Mouse (Mus musculus) kidney, embryonic 16.5 days (tissue): ENCODE data around the gene Prkaa1. TPM values are rescaled to one million over a fixed set of nuclear protein-coding genes. Genes with fewer than 3 reads are reported as not detected.
"Not testable (repeated sequence)": the region's sequence is repeated elsewhere in the genome, so short reads cannot be mapped to it uniquely, and the experiment has no call there.

Experiments used
- ATAC-seq: fragments of 200-750 bp; cut with Nextera tagmentation; 2 replicates; pipeline ENCODE4 v1.8.0; 2017; ENCODE audit warnings: moderate TSS enrichment; ENCODE audit not compliant: low FRiP score, low TSS enrichment
- H3K27ac ChIP-seq: fragments of 300-500 bp; sonication (generic); 2 replicates; pipeline ENCODE4 v1.5.1; 2014; ENCODE audit warnings: low read length
- H3K27me3 ChIP-seq: fragments of 300-500 bp; sonication (generic); 2 replicates; pipeline ENCODE4 v1.6.1; 2014; ENCODE audit warnings: low read length, control low read depth, mixed read lengths; ENCODE audit not compliant: insufficient read depth
- H3K36me3 ChIP-seq: fragments of 300-500 bp; sonication (generic); 2 replicates; pipeline ENCODE4 v1.6.1; 2014; ENCODE audit warnings: low read length, control low read depth, mixed read lengths; ENCODE audit not compliant: insufficient read depth
- H3K4me1 ChIP-seq: fragments of 300-500 bp; sonication (generic); 2 replicates; pipeline ENCODE4 v1.6.1; 2014; ENCODE audit warnings: low read length, control low read depth, mixed read lengths; ENCODE audit not compliant: insufficient read depth
- H3K4me2 ChIP-seq: fragments of 300-500 bp; sonication (generic); replicated peaks from 2 replicates; pipeline ENCODE4 v1.6.1; 2014; ENCODE audit warnings: low read depth, low read length
- H3K4me3 ChIP-seq: fragments of 300-500 bp; sonication (generic); 2 replicates; pipeline ENCODE4 v1.5.1; 2014; ENCODE audit warnings: mild to moderate bottlenecking, low read length
- H3K9ac ChIP-seq: fragments of 300-500 bp; sonication (generic); replicated peaks from 2 replicates; pipeline ENCODE4 v1.6.1; 2014; ENCODE audit warnings: low read length
- H3K9me3 ChIP-seq: fragments of 300-500 bp; sonication (generic); 2 replicates; pipeline ENCODE4 v1.6.1; 2016; ENCODE audit warnings: low read length, control low read depth
- WGBS: fragments of 180-500 bp; shearing (Covaris S2); extraction: QIAGEN DNeasy Blood & Tissue Kit; methylation state at CpG from one replicate; pipeline ENCODE4 v1.1.7; 2014; 5-methylcytosine and 5-hydroxymethylcytosine counted together
- polyA plus RNA-seq: library from polyadenylated mRNA; unstranded; fragments of >200 nt; fragmentation: Nextera tagmentation; extraction: Ambion mirVana; gene quantifications from 2 replicates; pipeline ENCODE4 v1.2.1, GENCODE M21; 2015

Prkaa1 gene
- polyA plus RNA-seq, 1 experiment from 2014 or later, result 22.4 TPM

- no peak; the same call in 1 of the 2 replicates for ATAC-seq
- Histone ChIP-seq H3K27ac (no peak overlapping the region), H3K9ac (no peak overlapping the region), H3K9me3 (no peaks in the 10 kb centered on the region), H3K27me3 (no peaks in the 10 kb centered on the region), H3K4me3 (no peak overlapping the region), H3K36me3 (peaks cover 14% of the 10 kb centered on the region), H3K4me1 (no peaks in the 10 kb centered on the region), H3K4me2 (no peak overlapping the region)
- WGBS, result 63% methylated on average over 5 of the region's 5 CpGs
Observed at GRCm38 (mm10) chr15:5128176-5128940, 15.3 kb upstream of the Prkaa1 start.

DNA sequence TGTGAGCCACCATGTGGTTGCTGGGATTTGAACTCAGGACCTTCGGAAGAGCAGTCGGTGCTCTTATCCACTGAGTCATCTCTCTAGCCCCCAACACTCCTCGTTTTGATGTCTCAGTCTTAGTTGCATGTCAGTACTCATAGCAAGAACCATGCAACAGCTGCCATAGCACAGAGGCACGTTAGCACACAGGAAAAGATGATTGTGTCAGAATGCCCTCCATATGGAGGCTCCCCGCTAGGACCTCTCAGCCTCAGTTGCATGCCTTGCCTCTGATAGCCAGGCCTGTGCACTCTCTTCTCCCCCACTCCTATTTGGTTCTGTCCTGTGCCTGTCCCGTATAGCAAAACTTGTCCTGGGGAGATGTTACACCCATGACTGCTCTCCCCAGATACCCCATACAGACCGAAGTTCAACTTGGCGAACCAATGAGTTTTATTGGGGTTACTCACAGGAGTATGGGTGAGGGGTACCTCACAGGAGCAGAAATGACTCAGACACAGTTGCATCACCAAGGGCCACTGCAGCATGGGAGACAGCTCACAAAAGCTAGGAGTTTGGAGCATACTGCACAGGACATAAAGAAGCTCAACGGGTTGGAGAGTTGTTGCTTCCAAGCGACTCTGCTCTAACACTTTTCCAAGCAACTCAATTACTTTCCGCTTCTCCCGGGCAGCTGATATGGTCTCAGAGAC is 14.4 kb upstream of the Prkaa1 start:
- Histone ChIP-seq H3K36me3 (peaks cover 10% of the 10 kb centered on the region), H3K9ac (no peak overlapping the region), H3K9me3 (no peaks in the 10 kb centered on the region), H3K4me1 (no peaks in the 10 kb centered on the region), H3K4me2 (no peak overlapping the region), H3K27me3 (no peaks in the 10 kb centered on the region), H3K4me3 (no peak overlapping the region), H3K27ac (no peak overlapping the region)
- ATAC-seq, result no peak
- WGBS, result 90% methylated on average over 12 of the region's 12 CpGs

DNA sequence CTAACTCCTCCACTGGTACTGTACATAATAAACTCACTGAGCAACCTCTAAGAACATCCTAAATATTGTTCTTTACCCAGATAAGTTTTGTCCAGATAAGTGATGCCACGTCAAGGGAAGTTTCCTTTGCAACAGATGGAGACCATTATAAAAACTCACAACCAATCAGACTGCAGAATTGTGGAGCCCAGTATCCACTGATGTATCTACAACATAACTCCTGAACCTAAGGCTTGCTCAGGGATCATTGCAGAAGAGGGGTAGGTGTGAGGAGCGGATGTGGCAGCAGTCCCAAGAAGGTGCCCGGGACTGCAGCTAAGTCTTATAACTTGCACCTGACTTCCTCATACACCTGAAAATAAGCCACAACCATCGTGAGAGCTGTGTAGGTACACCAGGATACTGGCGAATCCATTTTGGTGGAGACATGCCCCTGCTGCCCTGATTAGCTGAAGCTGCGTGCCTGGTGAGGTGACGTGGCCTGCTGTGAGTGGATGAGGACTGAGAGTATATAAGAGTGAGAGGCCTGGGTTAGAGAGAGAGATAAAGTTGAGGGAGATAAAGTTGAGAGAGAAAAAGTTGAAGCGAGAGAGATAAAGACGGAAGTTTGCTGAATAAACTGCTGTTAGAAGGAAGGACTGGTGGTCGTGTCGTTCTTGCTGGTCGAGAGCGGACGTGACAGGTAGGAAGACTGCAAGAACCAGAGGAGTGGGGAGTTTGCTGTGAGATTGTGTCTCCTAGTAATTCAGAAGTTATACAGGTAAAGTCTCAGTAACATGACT is 12.6 kb upstream of the Prkaa1 start:
- ATAC-seq, result not testable (repeated sequence)
- WGBS, result 91% methylated on average over 14 of the region's 14 CpGs

GRCm38 (mm10) chr15:5133301-5133700 is 10.4 kb upstream of the Prkaa1 start:
- WGBS, result 65% methylated on average over 3 of the region's 3 CpGs
- Histone ChIP-seq H3K27ac (no peak overlapping the region), H3K9me3 (no peaks in the 10 kb centered on the region)

More for the DNA sequence above, 12.6 kb upstream of the Prkaa1 start:
- not testable (repeated sequence) for H3K4me3 ChIP-seq, H3K36me3 ChIP-seq, H3K9me3 ChIP-seq, H3K27me3 ChIP-seq, H3K27ac ChIP-seq, H3K4me2 ChIP-seq, H3K4me1 ChIP-seq, H3K9ac ChIP-seq

GRCm38 (mm10) chr15:5134179-5134578 is 9.5 kb upstream of the Prkaa1 start:
- H3K4me3 ChIP-seq, result no peak overlapping the region
- ATAC-seq, result no peak
- WGBS, result 61% methylated on average over 3 of the region's 3 CpGs

More at GRCm38 (mm10) chr15:5133301-5133700, 10.4 kb upstream of the Prkaa1 start:
- H3K27me3 ChIP-seq, result no peaks in the 10 kb centered on the region
- H3K4me2 ChIP-seq, result no peak overlapping the region
- H3K9ac ChIP-seq, result no peak overlapping the region
- H3K36me3 ChIP-seq, result no peaks in the 10 kb centered on the region
- ATAC-seq, result no peak
- H3K4me3 ChIP-seq, result no peak overlapping the region
- H3K4me1 ChIP-seq, result no peaks in the 10 kb centered on the region

DNA sequence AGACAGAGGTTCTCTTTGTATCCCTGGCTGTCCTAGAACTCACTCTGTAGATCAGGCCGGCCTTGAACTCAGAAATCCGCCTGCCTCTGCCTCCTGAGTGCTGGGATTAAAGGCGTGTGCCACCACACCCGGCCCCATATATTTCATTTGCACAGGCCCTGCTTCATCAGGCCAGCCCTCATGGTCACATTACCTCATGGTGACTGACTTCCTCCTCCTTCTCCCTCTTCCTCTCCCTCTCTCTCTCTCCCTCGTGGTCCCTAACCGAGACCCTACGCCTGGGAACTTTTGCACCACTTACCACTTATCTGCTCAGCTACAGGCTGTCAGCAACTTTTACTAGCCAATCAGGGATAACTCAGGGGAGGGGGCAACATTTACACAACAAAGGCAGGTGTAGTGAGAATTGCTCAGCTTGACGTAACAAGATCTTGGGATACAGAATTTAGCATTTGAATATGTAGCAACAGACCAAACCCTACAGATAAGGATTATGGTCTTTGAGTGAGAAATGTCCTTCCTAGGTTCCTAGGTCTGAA is 8.6 kb upstream of the Prkaa1 start:
- no peaks in the 10 kb centered on the region for H3K36me3 ChIP-seq
- no peaks in the 10 kb centered on the region for H3K4me1 ChIP-seq
- H3K9me3 ChIP-seq, result no peaks in the 10 kb centered on the region
- no peak for ATAC-seq
- H3K9ac ChIP-seq, result no peak overlapping the region
- no peak overlapping the region for H3K27ac ChIP-seq
- no peak overlapping the region for H3K4me3 ChIP-seq
- no peak overlapping the region for H3K4me2 ChIP-seq
- 83% methylated on average over 8 of the region's 8 CpGs for WGBS
- no peaks in the 10 kb centered on the region for H3K27me3 ChIP-seq

More at GRCm38 (mm10) chr15:5134179-5134578, 9.5 kb upstream of the Prkaa1 start:
- Histone ChIP-seq H3K4me2 (no peak overlapping the region), H3K4me1 (no peaks in the 10 kb centered on the region), H3K27ac (no peak overlapping the region), H3K9ac (no peak overlapping the region), H3K9me3 (no peaks in the 10 kb centered on the region), H3K27me3 (no peaks in the 10 kb centered on the region), H3K36me3 (no peaks in the 10 kb centered on the region)

DNA sequence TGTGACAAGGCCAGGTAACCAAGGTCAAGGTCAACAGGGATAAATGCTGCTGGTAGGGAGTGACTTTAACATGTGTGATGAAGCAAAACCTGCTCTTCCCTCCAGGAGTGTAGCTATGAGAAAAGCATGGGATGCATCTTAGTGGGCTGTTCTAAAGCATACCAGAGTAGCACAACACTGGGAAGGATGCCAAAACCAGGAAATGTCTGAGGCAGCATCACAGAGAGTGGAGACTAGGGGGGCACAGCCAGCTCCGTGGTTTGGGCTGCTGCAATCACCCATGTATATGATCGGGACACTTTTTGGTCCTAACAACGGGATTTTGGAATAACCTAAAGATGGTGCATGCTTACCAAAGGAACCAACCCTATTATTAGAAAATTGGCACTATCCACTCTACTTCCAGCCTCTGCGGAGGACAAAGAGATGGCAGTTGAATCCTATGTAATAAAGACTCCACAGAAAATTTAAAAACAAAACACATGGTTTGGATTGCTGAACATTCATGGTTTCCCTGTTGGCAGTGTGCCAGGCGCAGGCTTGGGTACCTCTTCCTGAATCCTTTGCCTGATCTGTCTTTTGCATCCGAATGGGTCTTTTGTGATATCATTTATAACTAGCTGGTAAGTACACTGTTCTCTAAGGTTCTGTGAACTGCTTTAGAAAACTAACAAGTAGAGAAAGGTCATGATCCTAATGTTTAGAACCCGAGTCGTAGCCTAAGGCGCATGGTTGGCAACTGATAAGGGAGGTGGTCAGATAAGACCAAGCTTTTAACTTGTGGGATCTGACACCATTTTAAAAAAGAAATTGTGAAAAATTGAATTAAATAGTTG is 5.4 kb upstream of the Prkaa1 start:
- H3K27ac ChIP-seq, result no peak overlapping the region
- no peak overlapping the region for H3K9ac ChIP-seq
- H3K27me3 ChIP-seq, result no peaks in the 10 kb centered on the region
- no peaks in the 10 kb centered on the region for H3K9me3 ChIP-seq
- H3K4me2 ChIP-seq, result no peak overlapping the region
- peak; percentile 43; the same call in 1 of the 2 replicates for ATAC-seq
- no peak overlapping the region for H3K4me3 ChIP-seq
- H3K4me1 ChIP-seq, result no peaks in the 10 kb centered on the region
- no peaks in the 10 kb centered on the region for H3K36me3 ChIP-seq
- 75% methylated on average over 9 of the region's 9 CpGs for WGBS

- H3K4me2 ChIP-seq, result no peak overlapping the region
- ATAC-seq, result no peak
- peaks cover under 1% of the 10 kb centered on the region; the same call in 1 of the 2 replicates for H3K4me1 ChIP-seq
- H3K27me3 ChIP-seq, result no peaks in the 10 kb centered on the region
- no peak overlapping the region for H3K9ac ChIP-seq
- no peak overlapping the region for H3K27ac ChIP-seq
- no peaks in the 10 kb centered on the region for H3K9me3 ChIP-seq
- H3K36me3 ChIP-seq, result no peaks in the 10 kb centered on the region
- no peak overlapping the region for H3K4me3 ChIP-seq
- 93% methylated on average over 2 of the region's 2 CpGs for WGBS
Observed at GRCm38 (mm10) chr15:5139366-5139765, 4.3 kb upstream of the Prkaa1 start.

- 86% methylated on average over 7 of the region's 7 CpGs for WGBS
Observed at GRCm38 (mm10) chr15:5139863-5140262, 3.8 kb upstream of the Prkaa1 start.

More at GRCm38 (mm10) chr15:5139863-5140262, 3.8 kb upstream of the Prkaa1 start:
- H3K9ac ChIP-seq, result no peak overlapping the region
- no peaks in the 10 kb centered on the region for H3K27me3 ChIP-seq
- no peak overlapping the region for H3K27ac ChIP-seq
- ATAC-seq, result no peak
- peaks cover 6% of the 10 kb centered on the region for H3K4me1 ChIP-seq
- no peak overlapping the region for H3K4me2 ChIP-seq
- no peaks in the 10 kb centered on the region for H3K36me3 ChIP-seq
- H3K4me3 ChIP-seq, result no peak overlapping the region
- H3K9me3 ChIP-seq, result no peaks in the 10 kb centered on the region
